Mouse (Mus musculus): ENCODE measurements at regions not wholly inside any gene's neighbourhood (a gene's known extent, or its start where the extent isn't known, plus 50 kb on each side); places are given as distances from the start of the nearest gene placed in this dataset.

DNA sequence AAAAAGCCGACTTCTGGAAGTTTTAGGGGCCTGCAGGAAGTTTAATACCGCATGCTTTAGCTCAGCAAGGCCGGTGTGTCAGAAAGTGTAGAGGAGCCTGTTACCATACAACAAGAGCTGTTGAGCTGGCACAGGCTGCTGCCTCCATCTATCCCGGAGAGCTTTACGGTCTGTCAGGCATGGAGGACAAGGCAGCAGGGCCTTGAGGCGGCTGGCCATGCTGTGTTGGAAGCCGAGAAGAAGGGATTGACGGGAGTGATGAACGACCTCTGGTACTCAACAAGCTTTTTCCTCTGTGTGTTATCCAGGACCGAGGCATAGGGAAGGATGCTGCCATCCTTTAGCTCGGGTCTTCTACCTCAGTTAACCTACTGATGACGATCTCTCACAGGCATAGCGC is 146.8 kb upstream of the Mocs1 start:
- ATAC-seq (ENCODE audit: low read depth) = no peak
- Histone ChIP-seq H3K4me1 (replicated peaks; ENCODE audit: control insufficient read depth, insufficient read depth, low read length) (no peaks in the 10 kb centered on the region), H3K9me3 (ENCODE audit: control insufficient read depth, low read length) (0 out of 2 replicates have a peak, but pooled peaks cover 2% of the 10 kb centered on the region), H3K27me3 (ENCODE audit: control insufficient read depth, insufficient read depth, low read depth, low read length) (no peaks in the 10 kb centered on the region), H3K9ac (ENCODE audit: low read length) (no peak overlapping the region), H3K27ac (ENCODE audit: low read length) (no peak overlapping the region), H3K36me3 (ENCODE audit: control insufficient read depth, insufficient read depth, low read length) (no peaks in the 10 kb centered on the region), H3K4me2 (ENCODE audit: low read depth, low read length) (no peak overlapping the region), H3K4me3 (ENCODE audit: low read length) (no peak overlapping the region)
- WGBS = 76% methylated on average over 13 of the region's 13 CpGs

DNA sequence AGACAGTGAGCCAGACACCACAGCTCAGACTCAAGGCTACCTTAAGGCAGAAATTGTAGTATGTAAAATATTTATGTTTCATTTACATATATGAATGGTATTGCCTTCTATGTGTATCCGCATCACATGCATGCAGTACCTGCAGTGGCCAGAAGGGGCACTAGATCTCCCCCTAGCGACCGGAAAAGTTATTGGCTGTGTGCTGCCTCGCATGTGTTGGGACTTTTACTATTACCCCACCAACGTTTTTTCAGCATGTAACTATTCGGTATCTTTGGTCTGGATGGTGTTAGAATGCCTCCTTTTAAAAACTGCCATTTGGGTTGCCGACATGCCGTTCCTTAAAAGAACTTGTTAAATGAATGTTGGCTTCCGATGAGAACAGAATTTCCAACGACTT is 145.7 kb upstream of the Mocs1 start:
- ATAC-seq (ENCODE audit: low read depth) = no peak
- Histone ChIP-seq H3K27me3 (ENCODE audit: control insufficient read depth, insufficient read depth, low read depth, low read length) (no peaks in the 10 kb centered on the region), H3K9ac (ENCODE audit: low read length) (no peak overlapping the region), H3K4me1 (replicated peaks; ENCODE audit: control insufficient read depth, insufficient read depth, low read length) (no peaks in the 10 kb centered on the region), H3K4me3 (ENCODE audit: low read length) (no peak overlapping the region), H3K36me3 (ENCODE audit: control insufficient read depth, insufficient read depth, low read length) (no peaks in the 10 kb centered on the region), H3K9me3 (ENCODE audit: control insufficient read depth, low read length) (0 out of 2 replicates have a peak, but pooled peaks cover 2% of the 10 kb centered on the region), H3K4me2 (ENCODE audit: low read depth, low read length) (no peak overlapping the region), H3K27ac (ENCODE audit: low read length) (no peak overlapping the region)
- 84% methylated on average over 10 of the region's 10 CpGs for WGBS

DNA sequence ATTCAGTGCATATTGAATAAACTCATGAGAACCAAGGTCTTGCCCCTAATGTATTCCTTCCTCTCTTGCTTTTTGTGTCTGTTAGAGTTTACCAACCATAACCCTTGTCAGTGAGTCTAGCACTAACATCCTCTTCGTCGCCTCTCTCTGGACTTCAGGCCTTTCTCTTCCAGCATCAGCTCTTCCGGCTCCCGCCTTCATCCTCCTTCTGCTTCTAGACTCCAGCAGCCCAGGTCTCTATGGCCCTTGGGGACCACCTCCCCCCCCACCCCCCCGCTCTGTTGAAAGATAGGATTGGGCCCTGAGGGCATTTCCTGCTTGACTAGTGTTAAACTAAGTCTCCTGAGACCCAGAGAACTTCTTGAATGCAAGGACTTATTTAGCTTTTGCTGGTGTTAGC is 144.7 kb upstream of the Mocs1 start:
- Histone ChIP-seq H3K4me1 (replicated peaks; ENCODE audit: control insufficient read depth, insufficient read depth, low read length) (no peaks in the 10 kb centered on the region), H3K9me3 (ENCODE audit: control insufficient read depth, low read length) (0 out of 2 replicates have a peak, but pooled peaks cover 2% of the 10 kb centered on the region), H3K4me3 (ENCODE audit: low read length) (no peak overlapping the region), H3K27ac (ENCODE audit: low read length) (no peak overlapping the region), H3K9ac (ENCODE audit: low read length) (no peak overlapping the region), H3K36me3 (ENCODE audit: control insufficient read depth, insufficient read depth, low read length) (no peaks in the 10 kb centered on the region), H3K4me2 (ENCODE audit: low read depth, low read length) (no peak overlapping the region), H3K27me3 (ENCODE audit: control insufficient read depth, insufficient read depth, low read depth, low read length) (no peaks in the 10 kb centered on the region)
- no peak for ATAC-seq (ENCODE audit: low read depth)
- WGBS = 81% methylated on average over 5 of the region's 5 CpGs

DNA sequence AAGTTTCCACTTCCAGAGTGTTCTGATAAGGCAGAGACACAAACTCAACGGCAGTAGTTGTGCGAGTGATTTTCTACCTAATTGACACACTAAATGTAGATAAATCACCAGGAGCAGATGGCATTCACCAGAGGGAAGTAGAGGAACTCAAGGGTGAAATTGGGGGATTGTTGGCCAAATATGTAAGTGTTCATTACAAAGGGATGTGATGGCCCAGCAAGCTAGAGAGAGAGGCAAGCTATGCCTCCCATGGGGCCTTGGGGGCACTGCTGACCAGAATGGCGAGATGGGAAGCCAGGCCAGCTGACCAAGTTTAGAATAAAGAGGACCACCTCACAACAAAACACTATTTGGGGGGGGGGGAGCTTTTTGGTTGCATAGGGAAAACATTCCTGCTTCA is 136.5 kb upstream of the Mocs1 start:
- Histone ChIP-seq H3K36me3 (ENCODE audit: control insufficient read depth, insufficient read depth, low read length) (no peaks in the 10 kb centered on the region), H3K27me3 (ENCODE audit: control insufficient read depth, insufficient read depth, low read depth, low read length) (no peaks in the 10 kb centered on the region), H3K27ac (ENCODE audit: low read length) (no peak overlapping the region), H3K9me3 (ENCODE audit: control insufficient read depth, low read length) (no peaks in the 10 kb centered on the region), H3K4me3 (ENCODE audit: low read length) (no peak overlapping the region), H3K4me2 (ENCODE audit: low read depth, low read length) (no peak overlapping the region), H3K4me1 (replicated peaks; ENCODE audit: control insufficient read depth, insufficient read depth, low read length) (no peaks in the 10 kb centered on the region), H3K9ac (ENCODE audit: low read length) (no peak overlapping the region)
- ATAC-seq (ENCODE audit: low read depth) = no peak
- 72% methylated on average over 3 of the region's 3 CpGs for WGBS

DNA sequence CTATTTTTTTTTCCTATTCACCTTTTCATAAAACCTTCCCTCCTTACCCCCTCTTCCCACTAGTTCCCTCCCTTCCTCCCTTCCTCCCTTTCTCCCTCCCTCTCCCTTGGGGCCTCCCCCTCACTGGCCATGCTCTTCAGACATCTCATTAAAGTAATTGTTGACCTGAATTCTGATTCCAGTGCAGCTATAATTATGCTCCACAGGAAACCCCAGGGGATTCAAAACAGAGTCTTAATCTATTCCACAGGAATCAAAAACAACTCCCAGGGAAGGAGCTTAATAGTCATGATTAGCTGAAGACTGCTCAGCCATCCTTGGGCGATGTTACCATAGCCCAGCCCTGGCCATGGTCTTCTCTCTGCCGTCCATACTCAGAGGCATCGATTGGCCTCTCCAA is 123.7 kb upstream of the Mocs1 start:
- WGBS = 90% methylated on average over 3 of the region's 3 CpGs
- no peaks in the 10 kb centered on the region for H3K4me1 ChIP-seq (replicated peaks; ENCODE audit: control insufficient read depth, insufficient read depth, low read length)
- ATAC-seq (ENCODE audit: low read depth) = no peak

DNA sequence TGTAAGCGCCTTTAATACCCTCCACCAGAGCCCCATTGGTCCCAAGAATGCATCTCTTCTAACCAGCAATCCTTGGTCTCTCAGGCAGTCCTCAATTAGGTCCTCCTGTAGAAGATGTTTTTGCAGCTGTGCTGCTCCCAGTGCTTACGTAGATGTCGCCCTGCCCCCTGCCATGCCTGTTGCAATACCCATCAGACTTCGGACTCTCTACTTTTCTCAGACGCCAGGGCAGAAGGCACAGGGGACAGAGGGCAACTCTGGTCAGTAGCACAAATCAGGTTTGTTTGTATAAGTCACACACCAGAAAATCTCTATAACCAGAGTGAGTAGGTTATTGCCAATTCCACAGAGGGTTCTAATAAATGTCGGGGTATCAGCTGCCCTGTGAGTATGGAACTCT is 123.0 kb upstream of the Mocs1 start:
- H3K9ac ChIP-seq (ENCODE audit: low read length) = no peak overlapping the region
- H3K36me3 ChIP-seq (ENCODE audit: control insufficient read depth, insufficient read depth, low read length) = no peaks in the 10 kb centered on the region
- ATAC-seq (ENCODE audit: low read depth) = no peak
- H3K4me1 ChIP-seq (replicated peaks; ENCODE audit: control insufficient read depth, insufficient read depth, low read length) = no peaks in the 10 kb centered on the region
- no peaks in the 10 kb centered on the region for H3K9me3 ChIP-seq (ENCODE audit: control insufficient read depth, low read length)
- WGBS = 70% methylated on average over 6 of the region's 6 CpGs
- no peak overlapping the region for H3K27ac ChIP-seq (ENCODE audit: low read length)
- H3K27me3 ChIP-seq (ENCODE audit: control insufficient read depth, insufficient read depth, low read depth, low read length) = no peaks in the 10 kb centered on the region
- H3K4me3 ChIP-seq (ENCODE audit: low read length) = no peak overlapping the region
- H3K4me2 ChIP-seq (ENCODE audit: low read depth, low read length) = no peak overlapping the region

More for the DNA sequence above, 123.7 kb upstream of the Mocs1 start:
- Histone ChIP-seq H3K27me3 (ENCODE audit: control insufficient read depth, insufficient read depth, low read depth, low read length) (no peaks in the 10 kb centered on the region), H3K4me3 (ENCODE audit: low read length) (no peak overlapping the region), H3K36me3 (ENCODE audit: control insufficient read depth, insufficient read depth, low read length) (no peaks in the 10 kb centered on the region), H3K27ac (ENCODE audit: low read length) (no peak overlapping the region), H3K9ac (ENCODE audit: low read length) (no peak overlapping the region), H3K9me3 (ENCODE audit: control insufficient read depth, low read length) (no peaks in the 10 kb centered on the region), H3K4me2 (ENCODE audit: low read depth, low read length) (no peak overlapping the region)

DNA sequence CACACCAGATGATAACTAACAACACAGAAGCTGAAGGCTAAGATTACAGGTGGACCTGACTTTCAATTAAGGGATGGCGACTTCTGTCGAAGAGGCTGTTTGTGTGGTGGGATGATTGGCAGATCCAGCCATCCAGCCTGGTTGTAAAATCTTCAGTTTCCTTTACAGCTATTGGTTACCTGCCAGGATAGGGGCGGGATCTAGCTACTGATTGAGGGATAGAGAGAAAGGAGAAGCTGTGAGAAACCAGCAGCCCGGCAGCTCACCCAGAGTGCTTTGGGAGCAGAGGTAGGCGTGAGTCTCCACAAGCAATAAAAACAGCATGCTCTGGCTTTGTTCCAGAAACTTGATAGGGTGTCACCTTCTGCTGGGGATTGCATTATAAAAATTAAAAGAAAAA is 119.1 kb upstream of the Mocs1 start:
- Histone ChIP-seq H3K27me3 (ENCODE audit: control insufficient read depth, insufficient read depth, low read depth, low read length) (no peaks in the 10 kb centered on the region), H3K9me3 (ENCODE audit: control insufficient read depth, low read length) (no peaks in the 10 kb centered on the region), H3K4me2 (ENCODE audit: low read depth, low read length) (peak overlapping the region; percentile 37), H3K4me1 (replicated peaks; ENCODE audit: control insufficient read depth, insufficient read depth, low read length) (no peaks in the 10 kb centered on the region), H3K36me3 (ENCODE audit: control insufficient read depth, insufficient read depth, low read length) (no peaks in the 10 kb centered on the region), H3K9ac (ENCODE audit: low read length) (no peak overlapping the region), H3K4me3 (ENCODE audit: low read length) (no peak overlapping the region), H3K27ac (ENCODE audit: low read length) (no peak overlapping the region)
- peak; percentile 71 for ATAC-seq (ENCODE audit: low read depth)
- 22% methylated on average over 5 of the region's 5 CpGs for WGBS

DNA sequence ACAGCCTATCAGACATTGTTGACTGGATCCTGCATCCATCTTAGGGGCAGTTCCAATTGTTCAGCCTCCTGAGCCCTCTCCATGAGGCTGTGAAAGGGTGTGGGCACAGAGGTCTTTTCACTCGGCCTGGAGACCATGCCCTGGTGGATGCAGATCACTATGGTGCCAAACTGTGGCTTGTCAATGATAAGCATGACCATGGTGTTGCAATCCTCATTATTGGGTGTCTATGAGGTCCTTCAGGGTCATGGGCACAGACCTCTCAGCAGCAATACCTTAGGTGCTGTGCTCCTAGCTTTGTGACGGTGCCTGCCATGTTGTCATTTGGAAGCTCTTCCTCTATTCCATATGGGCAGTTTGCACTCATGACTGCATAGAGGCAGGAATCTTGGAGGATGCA is 114.0 kb upstream of the Mocs1 start:
- no peaks in the 10 kb centered on the region for H3K36me3 ChIP-seq (ENCODE audit: control insufficient read depth, insufficient read depth, low read length)
- ATAC-seq (ENCODE audit: low read depth) = no peak
- H3K27ac ChIP-seq (ENCODE audit: low read length) = no peak overlapping the region
- H3K9me3 ChIP-seq (ENCODE audit: control insufficient read depth, low read length) = no peaks in the 10 kb centered on the region
- no peak overlapping the region for H3K4me2 ChIP-seq (ENCODE audit: low read depth, low read length)
- H3K4me3 ChIP-seq (ENCODE audit: low read length) = no peak overlapping the region
- no peaks in the 10 kb centered on the region for H3K4me1 ChIP-seq (replicated peaks; ENCODE audit: control insufficient read depth, insufficient read depth, low read length)
- no peak overlapping the region for H3K9ac ChIP-seq (ENCODE audit: low read length)
- H3K27me3 ChIP-seq (ENCODE audit: control insufficient read depth, insufficient read depth, low read depth, low read length) = no peaks in the 10 kb centered on the region
- WGBS = 65% methylated on average over 2 of the region's 2 CpGs

DNA sequence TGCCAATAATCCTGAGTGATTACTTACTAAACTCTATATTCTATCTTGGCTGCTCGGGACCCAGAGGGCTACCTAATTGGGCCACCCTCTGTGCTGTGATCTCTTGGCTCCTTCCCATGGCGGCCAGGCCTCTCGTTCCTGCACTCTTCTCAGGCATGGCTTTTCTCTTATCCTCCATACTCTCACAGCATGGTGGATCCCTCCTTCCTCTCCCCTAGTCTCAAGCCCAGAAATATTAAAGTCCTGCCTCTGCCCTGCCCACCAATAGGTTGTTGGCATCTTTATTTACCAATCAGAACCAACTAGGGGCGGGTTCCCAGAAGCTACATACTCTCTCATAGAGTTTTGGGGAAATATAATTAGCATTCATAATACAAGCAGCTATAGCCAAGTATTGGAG is 100.6 kb upstream of the Mocs1 start:
- no peak for ATAC-seq (ENCODE audit: low read depth)
- no peaks in the 10 kb centered on the region for H3K9me3 ChIP-seq (ENCODE audit: control insufficient read depth, low read length)
- H3K27me3 ChIP-seq (ENCODE audit: control insufficient read depth, insufficient read depth, low read depth, low read length) = no peaks in the 10 kb centered on the region
- no peak overlapping the region for H3K4me3 ChIP-seq (ENCODE audit: low read length)
- H3K36me3 ChIP-seq (ENCODE audit: control insufficient read depth, insufficient read depth, low read length) = no peaks in the 10 kb centered on the region
- 49% methylated on average over 4 of the region's 4 CpGs for WGBS
- no peak overlapping the region for H3K27ac ChIP-seq (ENCODE audit: low read length)
- no peak overlapping the region for H3K4me2 ChIP-seq (ENCODE audit: low read depth, low read length)
- no peaks in the 10 kb centered on the region for H3K4me1 ChIP-seq (replicated peaks; ENCODE audit: control insufficient read depth, insufficient read depth, low read length)
- no peak overlapping the region for H3K9ac ChIP-seq (ENCODE audit: low read length)

DNA sequence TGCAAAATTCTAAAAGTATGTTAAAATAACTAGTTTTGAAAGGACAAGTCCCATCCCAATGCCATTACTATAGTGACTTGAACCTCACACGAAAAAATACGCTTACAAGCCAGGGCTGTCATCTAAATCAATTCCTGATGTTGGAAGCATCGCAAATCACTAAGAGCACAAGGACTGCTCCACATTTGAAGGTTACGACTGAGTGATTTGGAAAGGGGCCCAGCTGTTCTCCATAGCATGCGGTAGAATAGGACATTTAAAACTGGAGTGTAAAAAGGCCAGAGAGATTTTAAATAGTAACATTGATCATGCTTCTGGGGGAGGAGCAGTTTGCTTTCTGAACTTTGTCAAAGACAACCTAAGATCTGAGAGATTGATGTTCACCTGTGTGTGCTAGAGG is 92.8 kb upstream of the Mocs1 start:
- H3K9ac ChIP-seq (ENCODE audit: low read length) = no peak overlapping the region
- ATAC-seq (ENCODE audit: low read depth) = peak; percentile 45; the same call in 1 of the 2 replicates
- no peak overlapping the region for H3K4me2 ChIP-seq (ENCODE audit: low read depth, low read length)
- no peak overlapping the region for H3K27ac ChIP-seq (ENCODE audit: low read length)
- H3K9me3 ChIP-seq (ENCODE audit: control insufficient read depth, low read length) = peaks cover 3% of the 10 kb centered on the region; the same call in 1 of the 2 replicates
- H3K4me1 ChIP-seq (replicated peaks; ENCODE audit: control insufficient read depth, insufficient read depth, low read length) = no peaks in the 10 kb centered on the region
- H3K36me3 ChIP-seq (ENCODE audit: control insufficient read depth, insufficient read depth, low read length) = no peaks in the 10 kb centered on the region
- WGBS = 49% methylated on average over 5 of the region's 5 CpGs
- H3K27me3 ChIP-seq (ENCODE audit: control insufficient read depth, insufficient read depth, low read depth, low read length) = no peaks in the 10 kb centered on the region
- no peak overlapping the region for H3K4me3 ChIP-seq (ENCODE audit: low read length)

Measured in lung, embryonic 16.5 days (tissue).